25 mouse cellular contexts compared by ENCODE assay signal in the genomic region with DNA sequence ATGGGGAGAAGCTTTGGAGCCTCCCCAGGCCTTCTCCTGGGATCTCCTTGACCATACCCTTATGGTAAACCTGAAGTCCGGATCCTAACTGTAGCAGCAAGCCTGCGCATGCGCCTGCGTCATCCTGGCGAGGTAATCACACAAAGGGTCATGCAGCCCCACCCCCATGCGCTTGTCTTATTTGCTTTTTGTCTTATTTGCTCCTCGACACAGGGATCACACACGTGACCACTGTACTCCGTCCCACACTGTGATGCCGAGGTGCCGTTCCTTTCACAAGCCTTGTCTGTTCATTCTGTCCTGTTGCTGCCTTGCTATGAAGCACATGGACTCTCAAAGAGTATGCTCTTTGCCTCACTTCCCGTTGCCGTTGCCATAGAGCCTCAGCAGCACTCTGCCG.
DNase-seq lines count a peak whose midpoint lies in the region; ATAC-seq and TF ChIP-seq lines count a peak whose summit lies in the region.
"Had no signal": no experiment of that assay in that cellular context is flagged by ENCODE, and none has a peak within 500 bp of the region (broad histone marks: within the 10 kb centered on the region; RNA-seq: fewer than 3 reads in every experiment).

No protein-coding gene starts in this region.

- no peak for TF ChIP-seq EP300 in stomach, postnatal 0 days (optimal IDR thresholded peaks at IDR 0.05)

- intact Hi-C loops in left cerebral cortex, postnatal 14 days (cut with DNase I) = no loop called here

- H3K27me3 ChIP-seq in megakaryocyte, embryonic 14.5 days (replicated peaks) = peaks cover 2% of the 10 kb centered on the region
- peaks cover 29% of the 10 kb centered on the region for H3K27me3 ChIP-seq in E14TG2a.4 (ENCODE audit: insufficient read depth, low read length)
- no peaks in the 10 kb centered on the region for H3K27me3 ChIP-seq in stomach, postnatal 0 days (ENCODE audit: control insufficient read depth, insufficient read depth, low read length)
- H3K27me3 ChIP-seq in neural tube, embryonic 15.5 days (replicated peaks) = no peaks in the 10 kb centered on the region
- H3K27me3 ChIP-seq: embryonic facial prominence, embryonic 13.5 days; embryonic facial prominence, embryonic 15.5 days; forebrain, embryonic 12.5 days had no signal

- H3K4me2 ChIP-seq in stomach, postnatal 0 days (replicated peaks; ENCODE audit: low read depth) = no peak overlapping the region
- no peak overlapping the region for H3K4me2 ChIP-seq in neural tube, embryonic 15.5 days
- H3K4me2 ChIP-seq: embryonic facial prominence, embryonic 13.5 days; embryonic facial prominence, embryonic 15.5 days; forebrain, embryonic 12.5 days had no signal

- no peak overlapping the region for H3K9ac ChIP-seq in stomach, postnatal 0 days (ENCODE audit: low read length)
- no peak overlapping the region for H3K9ac ChIP-seq in neural tube, embryonic 15.5 days (replicated peaks)
- H3K9ac ChIP-seq: embryonic facial prominence, embryonic 13.5 days; embryonic facial prominence, embryonic 15.5 days; forebrain, embryonic 12.5 days had no signal

- peak; percentile 82 for DNase-seq in R1 (ENCODE audit: low read depth, low spot score)
- peak; percentile 56 for DNase-seq in stomach, postnatal 0 days (ENCODE audit: low spot score)
- DNase-seq in left cerebral cortex, postnatal 14 days (ENCODE audit: low spot score in 2 of 2) = no peak
- DNase-seq: adrenal gland, adult 2 months; adrenal gland, postnatal 10 days; adrenal gland, postnatal 25 days; cerebellum, adult 11 months; cerebellum, adult 18-20 months; cerebellum, adult 8-10 months; cerebellum, adult 9-11 months; cerebellum, postnatal 14 days; cerebellum, postnatal 36 days; embryo, embryonic 11 days had no signal

- no peaks in the 10 kb centered on the region for H3K9me3 ChIP-seq in megakaryocyte, embryonic 14.5 days
- peaks cover 20% of the 10 kb centered on the region for H3K9me3 ChIP-seq in E14TG2a.4 (ENCODE audit: low read length)
- no peaks in the 10 kb centered on the region for H3K9me3 ChIP-seq in stomach, postnatal 0 days (ENCODE audit: control insufficient read depth, low read length)
- no peaks in the 10 kb centered on the region for H3K9me3 ChIP-seq in neural tube, embryonic 15.5 days (replicated peaks)
- H3K9me3 ChIP-seq: embryonic facial prominence, embryonic 13.5 days; embryonic facial prominence, embryonic 15.5 days; forebrain, embryonic 10.5 days; forebrain, embryonic 12.5 days had no signal

- H3K4me1 ChIP-seq in megakaryocyte, embryonic 14.5 days = no peaks in the 10 kb centered on the region
- peaks cover 58% of the 10 kb centered on the region for H3K4me1 ChIP-seq in E14TG2a.4 (replicated peaks; ENCODE audit: low read depth, low read length)
- no peaks in the 10 kb centered on the region for H3K4me1 ChIP-seq in stomach, postnatal 0 days (replicated peaks; ENCODE audit: control insufficient read depth, insufficient read depth)
- H3K4me1 ChIP-seq in neural tube, embryonic 15.5 days = peaks cover 7% of the 10 kb centered on the region; the same call in 1 of the 2 replicates

- H3K4me3 ChIP-seq in megakaryocyte, embryonic 14.5 days (replicated peaks) = peak overlapping the region; percentile 2
- H3K4me3 ChIP-seq in E14TG2a.4 (replicated peaks; ENCODE audit: low read length) = peak overlapping the region; percentile 13; the same call in 1 of the 2 replicates
- H3K4me3 ChIP-seq in stomach, postnatal 0 days (ENCODE audit: low read depth, low read length) = no peak overlapping the region
- no peak overlapping the region for H3K4me3 ChIP-seq in neural tube, embryonic 15.5 days (replicated peaks)
- H3K4me3 ChIP-seq: embryonic facial prominence, embryonic 13.5 days; embryonic facial prominence, embryonic 15.5 days; erythroblast, embryonic 14.5 days; forebrain, embryonic 10.5 days; forebrain, embryonic 12.5 days had no signal

- 82% methylated on average over 14 of the region's 14 CpGs for WGBS in stomach, postnatal 0 days
- 93% methylated on average over 14 of the region's 14 CpGs for WGBS in neural tube, embryonic 15.5 days

- no peaks in the 10 kb centered on the region for H3K36me3 ChIP-seq in megakaryocyte, embryonic 14.5 days (replicated peaks; ENCODE audit: low read length)
- no peaks in the 10 kb centered on the region for H3K36me3 ChIP-seq in E14TG2a.4 (ENCODE audit: insufficient read depth, low read length)
- no peaks in the 10 kb centered on the region for H3K36me3 ChIP-seq in stomach, postnatal 0 days (ENCODE audit: control insufficient read depth, insufficient read depth, low read length)
- H3K36me3 ChIP-seq in neural tube, embryonic 15.5 days = no peaks in the 10 kb centered on the region
- H3K36me3 ChIP-seq: embryonic facial prominence, embryonic 13.5 days; embryonic facial prominence, embryonic 15.5 days; forebrain, embryonic 10.5 days; forebrain, embryonic 12.5 days; G1E had no signal

- no peak overlapping the region for H3K27ac ChIP-seq in stomach, postnatal 0 days (replicated peaks)
- no peak overlapping the region for H3K27ac ChIP-seq in neural tube, embryonic 15.5 days (replicated peaks)
- H3K27ac ChIP-seq: embryonic facial prominence, embryonic 13.5 days; embryonic facial prominence, embryonic 15.5 days; forebrain, embryonic 10.5 days; forebrain, embryonic 12.5 days had no signal

- no peak for ATAC-seq in megakaryocyte, adult 5-6 weeks (ENCODE audit: poor library complexity, severe bottlenecking)
- ATAC-seq in stomach, postnatal 0 days (ENCODE audit: low FRiP score, low TSS enrichment) = peak; percentile 66
- ATAC-seq in neural tube, embryonic 15.5 days (ENCODE audit: low FRiP score) = no peak
- ATAC-seq: forebrain, embryonic 14.5 days; forebrain, embryonic 16.5 days had no signal

- TF ChIP-seq CTCF in E14TG2a.4 (conservative IDR thresholded peaks at IDR 0.05; ENCODE audit: low read length) = no peak
- TF ChIP-seq CTCF in stomach, postnatal 0 days (IDR thresholded peaks at IDR 0.05; ENCODE audit: low read depth) = no peak

Comparison
In these comparisons a context has a peak if more than half of its experiments do, and no peak if none do; other contexts are left out.
1. H3K4me3 ChIP-seq: peak in megakaryocyte, embryonic 14.5 days (single experiment) and E14TG2a.4 (single experiment); none in stomach, postnatal 0 days (single experiment) and neural tube, embryonic 15.5 days (single experiment).
2. DNase-seq: peak in R1 (single experiment) and stomach, postnatal 0 days (single experiment); none in left cerebral cortex, postnatal 14 days (0 of 2).